Mouse (Mus musculus) CH12.LX (cell line): ENCODE measurements around the gene Gins3. TPM values are rescaled to one million over a fixed set of nuclear protein-coding genes. Genes with fewer than 3 reads are reported as not detected.

Experiments used
- DNase-seq: peaks from one replicate; pipeline ENCODE4 v3.0.0-alpha.2; 2013; ENCODE audit errors: extremely low read depth
- H3K27ac ChIP-seq: 2 replicates; pipeline ENCODE4 v1.5.1; 2012; ENCODE audit warnings: low read depth, mild to moderate bottlenecking, control low read depth, moderate library complexity; ENCODE audit not compliant: insufficient read depth
- H3K27me3 ChIP-seq: replicated peaks from 2 replicates; pipeline ENCODE3; 2012; ENCODE audit warnings: inconsistent platforms
- H3K36me3 ChIP-seq, 2 experiments: replicated peaks in 1 of 2; 2 replicates each; pipeline versions ENCODE3 to v1.6.1; 2012; ENCODE audit warnings: inconsistent platforms in 1 of 2, low read length in 1 of 2, mild to moderate bottlenecking in 1 of 2, mixed read lengths in 1 of 2, moderate library complexity in 1 of 2; ENCODE audit not compliant: control insufficient read depth in 1 of 2, insufficient read depth in 1 of 2
- H3K4me1 ChIP-seq, 2 experiments: 2 replicates each; pipeline ENCODE4 v1.6.1; 2012; ENCODE audit warnings: inconsistent platforms in 1 of 2, moderate library complexity in 1 of 2; ENCODE audit not compliant: insufficient read depth in 2 of 2, control insufficient read depth in 1 of 2
- H3K4me2 ChIP-seq: 2 replicates; pipeline ENCODE4 v1.6.1; 2012; ENCODE audit warnings: low read depth, mild to moderate bottlenecking, control low read depth; ENCODE audit not compliant: poor library complexity, insufficient read depth, severe bottlenecking
- H3K4me3 ChIP-seq, 3 experiments: fragments of 150-350 bp in 1 of 3; sonication (generic) in 1 of 3; replicated peaks in 1 of 3; 2 replicates each; pipeline versions ENCODE3 to v1.5.1; 2011 to 2012; ENCODE audit warnings: low read depth in 2 of 3, low read length in 2 of 3, mild to moderate bottlenecking in 2 of 3, moderate library complexity in 2 of 3, control low read depth in 1 of 3, improper control_type of control experiment in 1 of 3, inconsistent platforms in 1 of 3, mixed read lengths in 1 of 3; ENCODE audit not compliant: poor library complexity in 1 of 3
- H3K79me2 ChIP-seq: replicated peaks from 2 replicates; pipeline ENCODE4 v1.6.1; 2012; ENCODE audit warnings: mild to moderate bottlenecking, moderate library complexity; ENCODE audit not compliant: control insufficient read depth, poor library complexity, insufficient read depth, severe bottlenecking; ENCODE audit errors: extremely low read depth
- H3K9ac ChIP-seq: 2 replicates; pipeline ENCODE4 v1.6.1; 2012; ENCODE audit warnings: low read depth, mild to moderate bottlenecking, control low read depth, moderate library complexity; ENCODE audit not compliant: insufficient read depth
- H3K9me3 ChIP-seq: replicated peaks from 2 replicates; pipeline ENCODE3; 2012; ENCODE audit warnings: low read length, inconsistent platforms, mixed read lengths
- BHLHE40 ChIP-seq: IDR thresholded peaks from 2 replicates; pipeline ENCODE4 v1.6.1; 2011; ENCODE audit warnings: mild to moderate bottlenecking, low read depth, low read length, improper control_type of control experiment
- CHD1 ChIP-seq: IDR thresholded peaks from 2 replicates; pipeline ENCODE4 v1.6.1; 2012; ENCODE audit warnings: low read depth, low read length, improper control_type of control experiment, inconsistent platforms
- CHD2 ChIP-seq: IDR thresholded peaks from 2 replicates; pipeline ENCODE4 v1.6.1; 2011; ENCODE audit warnings: low read length, improper control_type of control experiment
- ELF1 ChIP-seq: IDR thresholded peaks from 2 replicates; pipeline ENCODE4 v1.6.1; 2014; ENCODE audit warnings: low read depth, mild to moderate bottlenecking, inconsistent platforms, low read length, improper control_type of control experiment
- HCFC1 ChIP-seq: IDR thresholded peaks from 2 replicates; pipeline ENCODE4 v1.6.1; 2012; ENCODE audit warnings: low read depth, mild to moderate bottlenecking, inconsistent platforms, low read length, improper control_type of control experiment
- JUN ChIP-seq: IDR thresholded peaks from 2 replicates; pipeline ENCODE4 v1.6.1; 2011; ENCODE audit warnings: low read depth, mild to moderate bottlenecking, low read length, improper control_type of control experiment, moderate library complexity; ENCODE audit not compliant: insufficient read depth
- JUND ChIP-seq: conservative IDR thresholded peaks from 2 replicates; pipeline ENCODE4 v1.6.1; 2011; ENCODE audit warnings: low read depth, low read length, improper control_type of control experiment
- MEF2A ChIP-seq: IDR thresholded peaks from 2 replicates; pipeline ENCODE4 v1.6.1; 2014; ENCODE audit warnings: low read depth, mild to moderate bottlenecking, inconsistent platforms, low read length, improper control_type of control experiment, borderline replicate concordance
- NRF1 ChIP-seq: IDR thresholded peaks from 2 replicates; pipeline ENCODE4 v1.6.1; 2014; ENCODE audit warnings: low read depth, mild to moderate bottlenecking, inconsistent platforms, low read length, improper control_type of control experiment, moderate library complexity
- PAX5 ChIP-seq: IDR thresholded peaks from 2 replicates; pipeline ENCODE4 v1.6.1; 2012; ENCODE audit warnings: low read length, inconsistent platforms, mixed read lengths
- POLR2AphosphoS2 ChIP-seq: IDR thresholded peaks from 2 replicates; pipeline ENCODE4 v1.6.1; 2011; ENCODE audit warnings: low read depth, low read length, improper control_type of control experiment
- RAD21 ChIP-seq: IDR thresholded peaks from 2 replicates; pipeline ENCODE4 v1.6.1; 2011; ENCODE audit warnings: low read depth, mild to moderate bottlenecking, low read length, improper control_type of control experiment, moderate library complexity
- RCOR1 ChIP-seq: conservative IDR thresholded peaks from 2 replicates; pipeline ENCODE4 v1.6.1; 2012; ENCODE audit warnings: low read depth, mild to moderate bottlenecking, inconsistent platforms, low read length, improper control_type of control experiment
- TBP ChIP-seq: conservative IDR thresholded peaks from 2 replicates; pipeline ENCODE4 v1.6.1; 2011; ENCODE audit warnings: low read depth, low read length, improper control_type of control experiment
- UBTF ChIP-seq: IDR thresholded peaks from 2 replicates; pipeline ENCODE4 v1.6.1; 2012; ENCODE audit warnings: low read depth, mild to moderate bottlenecking, inconsistent platforms, low read length, improper control_type of control experiment, moderate library complexity
- USF1 ChIP-seq: IDR thresholded peaks from 2 replicates; pipeline ENCODE4 v1.6.1; 2014; ENCODE audit warnings: low read depth, mild to moderate bottlenecking, inconsistent platforms, low read length, improper control_type of control experiment
- dilution Hi-C: fragments of 300-500 bp; cut with MboI; formaldehyde crosslinking; loops from 2 replicates; pipeline ENCODE4 v1.14.3; 2020; ENCODE audit warnings: low sequenced_read_pairs; ENCODE audit not compliant: extremely low pct_unique_long_range_greater_than_20kb, extremely low pct_ligation_motif_present
- in situ Hi-C: fragments of 300-500 bp; cut with MboI; formaldehyde crosslinking; loops from 3 replicates; pipeline ENCODE4 v1.14.3; 2019; ENCODE audit warnings: low sequenced_read_pairs, low pct_ligation_motif_present, low pct_unique_long_range_greater_than_20kb, mixed read lengths
- polyA plus RNA-seq: library from polyadenylated mRNA; unstranded; fragments of >175 nt; gene quantifications from 2 replicates; pipeline ENCODE4 v1.2.1, GENCODE M21; 2012; ENCODE audit warnings: low read depth; ENCODE audit not compliant: insufficient read length
- total RNA-seq, 2 experiments: library from RNA; depleted of rRNA; stranded (reverse); fragments of 300-350 nt in 1 of 2; fragments of >200 nt in 1 of 2; gene quantifications; 2 replicates each; pipeline ENCODE4 v1.2.3; 2012 to 2014

Gene Gins3
- total and polyA plus RNA-seq, 3 experiments, result 10.4 to 18.0 (median 14.2) TPM

DNA sequence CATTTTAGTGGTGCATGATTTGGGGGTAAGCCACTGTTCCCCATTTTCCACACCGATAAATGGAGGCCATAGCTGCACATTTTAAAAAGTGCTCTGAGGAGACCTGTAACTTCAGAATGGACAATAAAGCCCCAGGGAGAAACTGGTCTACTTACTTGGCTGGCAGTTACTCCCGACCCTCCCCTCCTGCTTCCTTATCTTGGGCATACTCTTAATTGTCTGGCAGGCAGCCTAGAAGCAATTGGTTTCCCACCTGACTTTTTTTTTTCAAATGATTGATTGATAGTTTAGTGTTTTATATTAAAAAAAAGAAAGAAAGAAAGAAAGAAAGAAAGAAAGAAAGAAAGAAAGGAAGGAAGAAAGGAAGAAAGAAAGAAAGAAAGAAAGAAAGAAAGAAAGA, 24.3 kb downstream of the Gins3 start:
- Histone ChIP-seq H3K9ac (no peak overlapping the region), H3K9me3 (no peaks in the 10 kb centered on the region), H3K79me2 (no peaks in the 10 kb centered on the region), H3K36me3 (peaks cover 0 to 2% of the 10 kb centered on the region in 2 experiments), H3K4me3 (no peak overlapping the region), H3K27ac (no peak overlapping the region), H3K4me2 (no peak overlapping the region), H3K27me3 (no peaks in the 10 kb centered on the region), H3K4me1 (peaks cover 0 to 17% of the 10 kb centered on the region in 2 experiments; a peak in 2 of 4 replicates)
- no peak for DNase-seq
- dilution Hi-C loops (no loop called here), in situ Hi-C loops (no loop called here)
- TF ChIP-seq NRF1 (no peak), JUND (no peak), PAX5 (no peak), RAD21 (no peak), HCFC1 (no peak), RCOR1 (no peak), CHD2 (no peak), JUN (no peak)

DNA sequence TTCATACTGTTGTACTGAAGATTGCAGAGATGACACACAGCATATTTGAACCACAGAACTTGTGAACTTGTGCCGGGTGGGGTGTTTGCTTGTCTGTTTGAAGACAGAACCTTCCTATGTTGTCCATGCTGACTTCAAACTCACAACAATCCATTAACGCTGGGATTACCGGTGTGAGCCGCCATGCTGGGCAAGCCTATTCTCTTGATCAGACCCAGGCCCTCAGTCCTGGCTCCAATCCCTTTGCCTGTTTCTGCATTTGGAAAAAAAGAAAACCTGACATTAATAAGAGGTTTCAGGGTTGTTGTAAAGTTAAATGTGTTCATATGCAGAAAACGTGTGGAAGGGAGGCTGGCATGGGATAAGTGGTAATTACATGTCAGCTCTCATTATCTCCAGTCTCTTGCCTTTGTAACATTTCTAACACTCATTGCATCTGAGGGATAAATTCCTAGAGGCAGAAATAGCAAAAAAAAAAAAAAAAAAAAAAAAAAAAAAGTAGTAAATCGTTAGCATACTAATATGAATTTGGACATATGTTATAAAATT, 27.2 kb downstream of the Gins3 start:
- DNase-seq, result no peak
- Histone ChIP-seq H3K4me1 (peaks cover 0 to 17% of the 10 kb centered on the region in 2 experiments; a peak in 2 of 4 replicates), H3K36me3 (no peaks in the 10 kb centered on the region), H3K9ac (no peak overlapping the region), H3K4me2 (no peak overlapping the region), H3K9me3 (no peaks in the 10 kb centered on the region), H3K27ac (no peak overlapping the region), H3K79me2 (no peaks in the 10 kb centered on the region), H3K27me3 (no peaks in the 10 kb centered on the region), H3K4me3 (no peak overlapping the region)
- dilution Hi-C loops, result no loop called here
- in situ Hi-C loops, result no loop called here
- no peak for TF ChIP-seq HCFC1
- TF ChIP-seq UBTF, result no peak
- no peak for TF ChIP-seq CHD2
- no peak for TF ChIP-seq BHLHE40
- TF ChIP-seq TBP, result no peak
- TF ChIP-seq MEF2A, result no peak
- no peak for TF ChIP-seq USF1
- no peak for TF ChIP-seq CHD1
- no peak for TF ChIP-seq POLR2AphosphoS2
- TF ChIP-seq ELF1, result no peak
